Mouse (Mus musculus): ENCODE data around the gene Ano4. TPM values are rescaled to one million over a fixed set of nuclear protein-coding genes. Genes with fewer than 3 reads are reported as not detected.

Ano4 gene
- polyA plus RNA-seq (2012; rRNA removed), result 0.05 and 0.07 TPM in 2 replicates

DNA sequence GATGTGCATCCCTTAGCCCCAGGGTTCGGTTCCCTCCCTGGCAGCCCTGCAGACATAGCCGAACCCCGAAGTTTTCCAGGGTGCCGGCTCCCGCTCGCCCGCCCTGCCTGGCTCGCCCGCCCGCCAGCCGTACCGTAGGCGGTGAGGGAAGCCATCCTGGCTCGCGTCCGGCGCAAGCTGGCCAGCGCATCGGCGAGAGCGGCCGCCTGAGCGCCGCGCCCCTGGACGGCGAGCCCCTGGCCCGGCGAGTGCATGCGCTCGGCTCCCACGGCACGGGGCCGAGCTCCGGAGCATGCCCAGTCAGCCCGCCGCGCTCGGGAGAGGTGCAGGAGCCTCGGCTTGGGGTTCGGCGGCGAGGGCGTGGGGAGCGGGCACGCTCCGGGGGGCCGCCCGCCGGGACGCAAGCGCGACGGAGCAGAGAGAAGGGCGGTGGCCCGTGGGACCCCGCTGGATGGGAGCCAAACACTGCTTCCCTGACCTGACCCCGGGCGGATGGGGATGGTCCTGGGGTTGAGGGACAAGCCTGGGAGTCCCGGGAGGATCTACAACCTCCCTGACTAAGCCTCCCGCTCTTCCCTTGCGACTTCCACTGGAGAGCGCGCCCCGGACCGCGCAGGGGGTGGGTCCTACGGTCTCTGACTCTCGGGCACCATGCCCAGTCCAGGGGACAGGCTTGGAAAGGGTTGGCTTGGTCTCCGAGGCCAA lies at the start of gene Ano4:
TSS of gene Ano4 (minus strand) at position 272 of the 705 bp plus-strand sequence.

Other genes starting within 250 kb of the Ano4 start
- gene Gas2l3, start 99.2 kb upstream of the Ano4 start, polyA plus RNA-seq (2012; rRNA removed), result 2.8 and 3.2 TPM in 2 replicates
- 2.9 and 3.4 TPM in 2 replicates for gene Nr1h4, start 188.8 kb upstream of the Ano4 start, polyA plus RNA-seq (2012; rRNA removed)

Measured in liver, embryonic 14 days (tissue).